Mouse (Mus musculus) ES-Bruce4 (cell line): ENCODE data around the gene Fam214a.

Experiments used
- CTCF ChIP-seq: IDR thresholded peaks from one replicate; pipeline ENCODE4 v1.8.1; 2011; ENCODE audit warnings: low read depth, low read length
- EP300 ChIP-seq: IDR thresholded peaks from 2 replicates; pipeline ENCODE4 v1.6.1; 2011; ENCODE audit warnings: low read depth, low read length; ENCODE audit not compliant: insufficient read depth
- POLR2A ChIP-seq: IDR thresholded peaks from one replicate; pipeline ENCODE4 v1.8.1; 2011; ENCODE audit warnings: low read length; ENCODE audit not compliant: insufficient read depth

DNA sequence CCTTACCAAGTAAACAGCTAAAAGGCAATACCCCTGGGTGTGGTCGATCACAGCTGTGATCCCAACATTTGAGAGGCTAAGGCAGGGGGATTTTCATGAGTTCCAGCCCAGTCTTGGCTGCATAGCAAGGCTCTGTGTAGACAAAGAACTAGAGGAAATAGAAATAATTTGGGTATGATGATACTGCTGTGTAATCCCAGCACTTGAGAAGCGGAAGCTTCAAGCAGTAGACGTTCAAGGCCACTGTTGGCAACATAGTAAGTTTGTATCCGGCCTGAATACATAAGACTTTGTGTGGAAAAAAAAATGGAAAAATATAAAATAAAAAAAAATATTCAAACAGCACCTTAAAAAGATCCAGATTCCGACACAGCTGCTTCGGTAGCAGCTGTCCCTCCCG, 69.9 kb downstream of the Fam214a start:
- no peak for TF ChIP-seq POLR2A
- no peak for TF ChIP-seq CTCF
- TF ChIP-seq EP300, result no peak
